Mouse (Mus musculus) cortical plate, adult 2 months (tissue): ENCODE data around the gene Rnase12. TPM values are rescaled to one million over a fixed set of nuclear protein-coding genes. Genes with fewer than 3 reads are reported as not detected.

Source experiments
- H3K27ac ChIP-seq: fragments of 200-500 bp; 2 replicates; pipeline ENCODE4 v1.5.1; 2012; ENCODE audit warnings: low read length, control low read depth, inconsistent platforms; ENCODE audit not compliant: insufficient read depth
- H3K4me1 ChIP-seq: fragments of 200-500 bp; 2 replicates; pipeline ENCODE4 v1.6.1; 2011; ENCODE audit warnings: low read length; ENCODE audit not compliant: control insufficient read depth, insufficient read depth
- H3K4me3 ChIP-seq: fragments of 200-500 bp; 2 replicates; pipeline ENCODE4 v1.5.1; 2011; ENCODE audit warnings: mild to moderate bottlenecking, low read length, control low read depth; ENCODE audit not compliant: insufficient read depth
- CTCF ChIP-seq: fragments of 200-500 bp; IDR thresholded peaks from 2 replicates; pipeline ENCODE4 v1.5.1; 2011; ENCODE audit warnings: mild to moderate bottlenecking, control low read depth, low read length; ENCODE audit not compliant: insufficient read depth; ENCODE audit errors: extremely low read depth
- POLR2A ChIP-seq: fragments of 200-500 bp; IDR thresholded peaks from 2 replicates; pipeline ENCODE4 v1.6.1; 2011; ENCODE audit warnings: mild to moderate bottlenecking, low read length, control low read depth; ENCODE audit not compliant: insufficient read depth; ENCODE audit errors: extremely low read depth
- polyA plus RNA-seq: library from polyadenylated mRNA; depleted of rRNA; stranded (reverse); fragments of >200 nt; gene quantifications from 2 replicates; pipeline ENCODE4 v1.2.3, GENCODE M21; 2012

The Rnase12 gene
- polyA plus RNA-seq, 1 experiment, result not detected

GRCm38 (mm10) chr14:51087762-51088161 is 30.3 kb upstream of the Rnase12 start:
- Histone ChIP-seq H3K4me3 (peak overlapping the region; percentile 51), H3K27ac (no peak overlapping the region), H3K4me1 (no peaks in the 10 kb centered on the region; the same call in 1 of the 2 replicates)
- TF ChIP-seq POLR2A (no peak), CTCF (no peak)

GRCm38 (mm10) chr14:51085911-51086310 is 28.4 kb upstream of the Rnase12 start:
- TF ChIP-seq POLR2A, result no peak
- no peak for TF ChIP-seq CTCF
- Histone ChIP-seq H3K4me3 (no peak overlapping the region), H3K4me1 (no peaks in the 10 kb centered on the region; the same call in 1 of the 2 replicates), H3K27ac (no peak overlapping the region)

- TF ChIP-seq POLR2A (no peak), CTCF (no peak)
- Histone ChIP-seq H3K27ac (no peak overlapping the region), H3K4me3 (no peak overlapping the region), H3K4me1 (no peaks in the 10 kb centered on the region; the same call in 1 of the 2 replicates)
Measured at GRCm38 (mm10) chr14:51085086-51085485, 27.6 kb upstream of the Rnase12 start.

GRCm38 (mm10) chr14:51083805-51084204 is 26.3 kb upstream of the Rnase12 start:
- peak overlapping the region; percentile 85; the same call in 1 of the 2 replicates for H3K4me3 ChIP-seq
- no peak overlapping the region for H3K27ac ChIP-seq
- no peak for TF ChIP-seq POLR2A
- no peak for TF ChIP-seq CTCF
- no peaks in the 10 kb centered on the region; the same call in 1 of the 2 replicates for H3K4me1 ChIP-seq

GRCm38 (mm10) chr14:51082599-51083581 is 25.4 kb upstream of the Rnase12 start:
- no peaks in the 10 kb centered on the region; the same call in 1 of the 2 replicates for H3K4me1 ChIP-seq
- H3K27ac ChIP-seq, result 0 out of 2 replicates have a peak overlapping the region, but pooled peaks have one; percentile 57

GRCm38 (mm10) chr14:51081035-51081434 is 23.6 kb upstream of the Rnase12 start:
- TF ChIP-seq POLR2A (no peak), CTCF (no peak)
- Histone ChIP-seq H3K27ac (no peak overlapping the region), H3K4me1 (no peaks in the 10 kb centered on the region; the same call in 1 of the 2 replicates), H3K4me3 (no peak overlapping the region)

More at GRCm38 (mm10) chr14:51082599-51083581, 25.4 kb upstream of the Rnase12 start:
- TF ChIP-seq POLR2A (no peak), CTCF (no peak)
- peak overlapping the region; percentile 85 for H3K4me3 ChIP-seq

GRCm38 (mm10) chr14:51079180-51079579 is 21.7 kb upstream of the Rnase12 start:
- Histone ChIP-seq H3K4me3 (no peak overlapping the region), H3K27ac (no peak overlapping the region), H3K4me1 (no peaks in the 10 kb centered on the region; the same call in 1 of the 2 replicates)
- no peak for TF ChIP-seq CTCF
- no peak for TF ChIP-seq POLR2A

- Histone ChIP-seq H3K4me1 (no peaks in the 10 kb centered on the region), H3K4me3 (no peak within 1 kb of the TSS), H3K27ac (no peak within 1 kb of the TSS)
- TF ChIP-seq POLR2A (no peak), CTCF (no peak)
Measured at GRCm38 (mm10) chr14:51074335-51074734, 16.9 kb upstream of the Rnase12 start, which contains the start of gene Olfr750. Gene Olfr750, minus strand, starts transcription at chr14:51074435.

GRCm38 (mm10) chr14:51069617-51070016 is 12.2 kb upstream of the Rnase12 start:
- no peak overlapping the region for H3K4me3 ChIP-seq
- H3K4me1 ChIP-seq, result no peaks in the 10 kb centered on the region
- TF ChIP-seq POLR2A (no peak), CTCF (no peak)
- no peak overlapping the region for H3K27ac ChIP-seq
